Mouse (Mus musculus): ENCODE measurements at regions not wholly inside any gene's neighbourhood (a gene's known extent, or its start where the extent isn't known, plus 50 kb on each side); places are given as distances from the start of the nearest gene placed in this dataset.

- DNase-seq (ENCODE audit: low spot score) = no peak
- 69% methylated on average over 4 of the region's 4 CpGs for WGBS
Observed at GRCm38 (mm10) chr1:182690323-182690722, 58.7 kb downstream of the Ccdc185 start.

GRCm38 (mm10) chr1:182689741-182690140 lies 59.2 kb downstream of the Ccdc185 start:
- ATAC-seq (ENCODE audit: low read depth) = no peak
- Histone ChIP-seq H3K4me1 (ENCODE audit: control insufficient read depth, insufficient read depth, low read length) (no peaks in the 10 kb centered on the region), H3K4me3 (ENCODE audit: low read depth, low read length) (no peak overlapping the region), H3K4me2 (ENCODE audit: low read depth, low read length) (no peak overlapping the region), H3K9me3 (ENCODE audit: control insufficient read depth, low read length) (peaks cover 5% of the 10 kb centered on the region; the same call in 1 of the 2 replicates), H3K9ac (ENCODE audit: low read depth, low read length) (no peak overlapping the region), H3K27me3 (replicated peaks; ENCODE audit: control insufficient read depth, insufficient read depth, low read length) (no peaks in the 10 kb centered on the region), H3K36me3 (ENCODE audit: control insufficient read depth, insufficient read depth, low read length) (no peaks in the 10 kb centered on the region), H3K27ac (replicated peaks; ENCODE audit: low read depth, low read length) (no peak overlapping the region)
- WGBS = 61% methylated on average over 6 of the region's 6 CpGs
- no peak for DNase-seq (ENCODE audit: low spot score)

More at GRCm38 (mm10) chr1:182690323-182690722, 58.7 kb downstream of the Ccdc185 start:
- Histone ChIP-seq H3K27ac (replicated peaks; ENCODE audit: low read depth, low read length) (no peak overlapping the region), H3K36me3 (ENCODE audit: control insufficient read depth, insufficient read depth, low read length) (no peaks in the 10 kb centered on the region), H3K4me2 (ENCODE audit: low read depth, low read length) (no peak overlapping the region), H3K27me3 (replicated peaks; ENCODE audit: control insufficient read depth, insufficient read depth, low read length) (no peaks in the 10 kb centered on the region), H3K9ac (ENCODE audit: low read depth, low read length) (no peak overlapping the region), H3K4me3 (ENCODE audit: low read depth, low read length) (no peak overlapping the region), H3K4me1 (ENCODE audit: control insufficient read depth, insufficient read depth, low read length) (no peaks in the 10 kb centered on the region), H3K9me3 (ENCODE audit: control insufficient read depth, low read length) (peaks cover 5% of the 10 kb centered on the region; the same call in 1 of the 2 replicates)
- no peak for ATAC-seq (ENCODE audit: low read depth)

- Histone ChIP-seq H3K36me3 (ENCODE audit: control insufficient read depth, insufficient read depth, low read length) (no peaks in the 10 kb centered on the region), H3K9me3 (ENCODE audit: control insufficient read depth, low read length) (peaks cover 5% of the 10 kb centered on the region; the same call in 1 of the 2 replicates), H3K4me2 (ENCODE audit: low read depth, low read length) (no peak overlapping the region), H3K9ac (ENCODE audit: low read depth, low read length) (no peak overlapping the region), H3K27ac (replicated peaks; ENCODE audit: low read depth, low read length) (no peak overlapping the region), H3K4me3 (ENCODE audit: low read depth, low read length) (no peak overlapping the region), H3K4me1 (ENCODE audit: control insufficient read depth, insufficient read depth, low read length) (no peaks in the 10 kb centered on the region), H3K27me3 (replicated peaks; ENCODE audit: control insufficient read depth, insufficient read depth, low read length) (no peaks in the 10 kb centered on the region)
- 63% methylated on average over 5 of the region's 5 CpGs for WGBS
- no peak for ATAC-seq (ENCODE audit: low read depth)
- DNase-seq (ENCODE audit: low spot score) = no peak
Observed at GRCm38 (mm10) chr1:182687146-182687545, 61.8 kb downstream of the Ccdc185 start.

GRCm38 (mm10) chr1:182686231-182686630 lies 62.7 kb downstream of the Ccdc185 start:
- DNase-seq (ENCODE audit: low spot score) (peak; percentile 64), ATAC-seq (ENCODE audit: low read depth) (peak; percentile 59; the same call in 1 of the 2 replicates)
- no peak overlapping the region for H3K27ac ChIP-seq (replicated peaks; ENCODE audit: low read depth, low read length)
- no peaks in the 10 kb centered on the region for H3K36me3 ChIP-seq (ENCODE audit: control insufficient read depth, insufficient read depth, low read length)
- H3K4me2 ChIP-seq (ENCODE audit: low read depth, low read length) = no peak overlapping the region
- no peaks in the 10 kb centered on the region for H3K4me1 ChIP-seq (ENCODE audit: control insufficient read depth, insufficient read depth, low read length)
- no peak overlapping the region for H3K9ac ChIP-seq (ENCODE audit: low read depth, low read length)
- 18% methylated on average over 5 of the region's 5 CpGs for WGBS
- no peak overlapping the region for H3K4me3 ChIP-seq (ENCODE audit: low read depth, low read length)
- no peaks in the 10 kb centered on the region for H3K27me3 ChIP-seq (replicated peaks; ENCODE audit: control insufficient read depth, insufficient read depth, low read length)
- peaks cover 5% of the 10 kb centered on the region; the same call in 1 of the 2 replicates for H3K9me3 ChIP-seq (ENCODE audit: control insufficient read depth, low read length)

- DNase-seq (ENCODE audit: low spot score) (peak; percentile 58), ATAC-seq (ENCODE audit: low read depth) (peak; percentile 45; the same call in 1 of the 2 replicates)
- Histone ChIP-seq H3K4me2 (ENCODE audit: low read depth, low read length) (no peak overlapping the region), H3K9me3 (ENCODE audit: control insufficient read depth, low read length) (no peaks in the 10 kb centered on the region), H3K27ac (replicated peaks; ENCODE audit: low read depth, low read length) (no peak overlapping the region), H3K9ac (ENCODE audit: low read depth, low read length) (no peak overlapping the region), H3K4me1 (ENCODE audit: control insufficient read depth, insufficient read depth, low read length) (no peaks in the 10 kb centered on the region), H3K36me3 (ENCODE audit: control insufficient read depth, insufficient read depth, low read length) (no peaks in the 10 kb centered on the region), H3K4me3 (ENCODE audit: low read depth, low read length) (no peak overlapping the region), H3K27me3 (replicated peaks; ENCODE audit: control insufficient read depth, insufficient read depth, low read length) (no peaks in the 10 kb centered on the region)
- 34% methylated on average over 14 of the region's 14 CpGs for WGBS
Observed at GRCm38 (mm10) chr1:182682591-182683252, 66.3 kb downstream of the Ccdc185 start.
